Mouse (Mus musculus): ENCODE data around the gene Nfkbil1.

GRCm38 (mm10) chr17:35240384-35241304 is 5.1 kb upstream of the Nfkbil1 start:
- TF ChIP-seq CTCF (IDR thresholded peaks at IDR 0.05) (no peak), EP300 (IDR thresholded peaks at IDR 0.05) (no peak)
